Mouse (Mus musculus): ENCODE results near the gene Pars2.

- no peak for TF ChIP-seq CTCF (IDR thresholded peaks at IDR 0.05; ENCODE audit: low read depth)
- no peak for TF ChIP-seq EP300 (IDR thresholded peaks at IDR 0.05; ENCODE audit: low read depth)
Measured at GRCm38 (mm10) chr4:106676749-106677148, 25.9 kb downstream of the Pars2 start.
